Mouse (Mus musculus): ENCODE data around the gene Gpc6. TPM values are rescaled to one million over a fixed set of nuclear protein-coding genes. Genes with fewer than 3 reads are reported as not detected.
"Not testable (repeated sequence)": the region's sequence is repeated elsewhere in the genome, so short reads cannot be mapped to it uniquely, and the experiment has no call there.

The Gpc6 gene
- total RNA-seq, 2 experiments from 2014 or later = 1.2 TPM; not detected in 1

GRCm38 (mm10) chr14:117409778-117410177, 484.7 kb downstream of the Gpc6 start:
- no peak for ATAC-seq (replicated peaks; ENCODE audit: low FRiP score, low TSS enrichment, poor library complexity, severe bottlenecking)

- ATAC-seq (replicated peaks; ENCODE audit: low FRiP score, low TSS enrichment, poor library complexity, severe bottlenecking) = no peak
These were observed 485.4 kb downstream of the Gpc6 start for GRCm38 (mm10) chr14:117410511-117410910.

GRCm38 (mm10) chr14:117415045-117415444, 489.9 kb downstream of the Gpc6 start:
- no peak for ATAC-seq (replicated peaks; ENCODE audit: low FRiP score, low TSS enrichment, poor library complexity, severe bottlenecking)

- no peak for ATAC-seq (replicated peaks; ENCODE audit: low FRiP score, low TSS enrichment, poor library complexity, severe bottlenecking)
These were observed 494.6 kb downstream of the Gpc6 start for GRCm38 (mm10) chr14:117419561-117420218.

- ATAC-seq (replicated peaks; ENCODE audit: low FRiP score, low TSS enrichment, poor library complexity, severe bottlenecking) = no peak
These were observed 496.1 kb downstream of the Gpc6 start for GRCm38 (mm10) chr14:117421170-117421569.

- ATAC-seq (replicated peaks; ENCODE audit: low FRiP score, low TSS enrichment, poor library complexity, severe bottlenecking) = no peak
These were observed 501.0 kb downstream of the Gpc6 start for GRCm38 (mm10) chr14:117426116-117426515.

GRCm38 (mm10) chr14:117427776-117428175, 502.7 kb downstream of the Gpc6 start:
- no peak for ATAC-seq (replicated peaks; ENCODE audit: low FRiP score, low TSS enrichment, poor library complexity, severe bottlenecking)

GRCm38 (mm10) chr14:117435739-117436138, 510.6 kb downstream of the Gpc6 start:
- no peak for ATAC-seq (replicated peaks; ENCODE audit: low FRiP score, low TSS enrichment, poor library complexity, severe bottlenecking)

- not testable (repeated sequence) for ATAC-seq (replicated peaks; ENCODE audit: low FRiP score, low TSS enrichment, poor library complexity, severe bottlenecking)
These were observed 521.6 kb downstream of the Gpc6 start for GRCm38 (mm10) chr14:117446675-117447231.

- no peak for ATAC-seq (replicated peaks; ENCODE audit: low FRiP score, low TSS enrichment, poor library complexity, severe bottlenecking)
These were observed 526.4 kb downstream of the Gpc6 start for GRCm38 (mm10) chr14:117451391-117451991.

- no peak for ATAC-seq (replicated peaks; ENCODE audit: low FRiP score, low TSS enrichment, poor library complexity, severe bottlenecking)
These were observed 527.0 kb downstream of the Gpc6 start for GRCm38 (mm10) chr14:117452150-117452549.

- ATAC-seq (replicated peaks; ENCODE audit: low FRiP score, low TSS enrichment, poor library complexity, severe bottlenecking) = no peak
These were observed 548.3 kb downstream of the Gpc6 start for GRCm38 (mm10) chr14:117473378-117473777.

GRCm38 (mm10) chr14:117478879-117479278, 553.8 kb downstream of the Gpc6 start:
- no peak for ATAC-seq (replicated peaks; ENCODE audit: low FRiP score, low TSS enrichment, poor library complexity, severe bottlenecking)

GRCm38 (mm10) chr14:117487161-117487754, 562.1 kb downstream of the Gpc6 start:
- no peak for ATAC-seq (replicated peaks; ENCODE audit: low FRiP score, low TSS enrichment, poor library complexity, severe bottlenecking)

GRCm38 (mm10) chr14:117490469-117490868, 565.4 kb downstream of the Gpc6 start:
- no peak for ATAC-seq (replicated peaks; ENCODE audit: low FRiP score, low TSS enrichment, poor library complexity, severe bottlenecking)

- no peak for ATAC-seq (replicated peaks; ENCODE audit: low FRiP score, low TSS enrichment, poor library complexity, severe bottlenecking)
These were observed 570.0 kb downstream of the Gpc6 start for GRCm38 (mm10) chr14:117495118-117495517.

- no peak for ATAC-seq (replicated peaks; ENCODE audit: low FRiP score, low TSS enrichment, poor library complexity, severe bottlenecking)
These were observed 573.7 kb downstream of the Gpc6 start for GRCm38 (mm10) chr14:117498785-117499184.

GRCm38 (mm10) chr14:117499354-117499753, 574.2 kb downstream of the Gpc6 start:
- ATAC-seq (replicated peaks; ENCODE audit: low FRiP score, low TSS enrichment, poor library complexity, severe bottlenecking) = no peak

- ATAC-seq (replicated peaks; ENCODE audit: low FRiP score, low TSS enrichment, poor library complexity, severe bottlenecking) = no peak
These were observed 589.7 kb downstream of the Gpc6 start for GRCm38 (mm10) chr14:117514829-117515228.

- ATAC-seq (replicated peaks; ENCODE audit: low FRiP score, low TSS enrichment, poor library complexity, severe bottlenecking) = no peak
These were observed 594.5 kb downstream of the Gpc6 start for GRCm38 (mm10) chr14:117519574-117519973.

- no peak for ATAC-seq (replicated peaks; ENCODE audit: low FRiP score, low TSS enrichment, poor library complexity, severe bottlenecking)
These were observed 595.6 kb downstream of the Gpc6 start for GRCm38 (mm10) chr14:117520706-117521105.

Data from megakaryocyte-erythroid progenitor cell, adult 5-6 weeks (primary cell).